Mouse (Mus musculus) kidney, embryonic 16.5 days (tissue): ENCODE data around the gene Gng3. TPM values are rescaled to one million over a fixed set of nuclear protein-coding genes. Genes with fewer than 3 reads are reported as not detected.

ENCODE experiments used
- ATAC-seq: fragments of 200-750 bp; cut with Nextera tagmentation; 2 replicates; pipeline ENCODE4 v1.8.0; 2017; ENCODE audit warnings: moderate TSS enrichment; ENCODE audit not compliant: low FRiP score, low TSS enrichment
- H3K27ac ChIP-seq: fragments of 300-500 bp; sonication (generic); 2 replicates; pipeline ENCODE4 v1.5.1; 2014; ENCODE audit warnings: low read length
- H3K27me3 ChIP-seq: fragments of 300-500 bp; sonication (generic); 2 replicates; pipeline ENCODE4 v1.6.1; 2014; ENCODE audit warnings: low read length, control low read depth, mixed read lengths; ENCODE audit not compliant: insufficient read depth
- H3K36me3 ChIP-seq: fragments of 300-500 bp; sonication (generic); 2 replicates; pipeline ENCODE4 v1.6.1; 2014; ENCODE audit warnings: low read length, control low read depth, mixed read lengths; ENCODE audit not compliant: insufficient read depth
- H3K4me1 ChIP-seq: fragments of 300-500 bp; sonication (generic); 2 replicates; pipeline ENCODE4 v1.6.1; 2014; ENCODE audit warnings: low read length, control low read depth, mixed read lengths; ENCODE audit not compliant: insufficient read depth
- H3K4me2 ChIP-seq: fragments of 300-500 bp; sonication (generic); replicated peaks from 2 replicates; pipeline ENCODE4 v1.6.1; 2014; ENCODE audit warnings: low read depth, low read length
- H3K4me3 ChIP-seq: fragments of 300-500 bp; sonication (generic); 2 replicates; pipeline ENCODE4 v1.5.1; 2014; ENCODE audit warnings: mild to moderate bottlenecking, low read length
- H3K9ac ChIP-seq: fragments of 300-500 bp; sonication (generic); replicated peaks from 2 replicates; pipeline ENCODE4 v1.6.1; 2014; ENCODE audit warnings: low read length
- H3K9me3 ChIP-seq: fragments of 300-500 bp; sonication (generic); 2 replicates; pipeline ENCODE4 v1.6.1; 2016; ENCODE audit warnings: low read length, control low read depth
- WGBS: fragments of 180-500 bp; shearing (Covaris S2); extraction: QIAGEN DNeasy Blood & Tissue Kit; methylation state at CpG from one replicate; pipeline ENCODE4 v1.1.7; 2014; 5-methylcytosine and 5-hydroxymethylcytosine counted together
- polyA plus RNA-seq: library from polyadenylated mRNA; unstranded; fragments of >200 nt; fragmentation: Nextera tagmentation; extraction: Ambion mirVana; gene quantifications from 2 replicates; pipeline ENCODE4 v1.2.1, GENCODE M21; 2015

Gng3 gene
- 3.2 and 5.4 TPM in 2 replicates for polyA plus RNA-seq

- no peak for ATAC-seq
- Histone ChIP-seq H3K4me2 (peak within 1 kb of the TSS; percentile 90), H3K36me3 (peaks cover 22% of the 10 kb centered on the region), H3K9ac (peak within 1 kb of the TSS; percentile 87), H3K27me3 (no peaks in the 10 kb centered on the region), H3K4me3 (peak within 1 kb of the TSS; percentile 55), H3K27ac (peak within 1 kb of the TSS; percentile 99), H3K4me1 (peaks cover 32% of the 10 kb centered on the region), H3K9me3 (no peaks in the 10 kb centered on the region)
- 54% methylated on average over 11 of the region's 11 CpGs for WGBS
These were observed at the start of gene Gng3 for GRCm38 (mm10) chr19:8839103-8839907. Gene Gng3 (minus strand): TSS chr19:8839194.

GRCm38 (mm10) chr19:8887585-8888463 is 48.8 kb upstream of the Gng3 start:
- WGBS = 15% methylated on average over 19 of the region's 19 CpGs
- Histone ChIP-seq H3K36me3 (peaks cover 13% of the 10 kb centered on the region; the same call in 1 of the 2 replicates), H3K4me2 (peak overlapping the region; percentile 88), H3K27me3 (no peaks in the 10 kb centered on the region), H3K4me3 (peak overlapping the region; percentile 81), H3K9ac (peak overlapping the region; percentile 92), H3K27ac (peak overlapping the region; percentile 86), H3K4me1 (peaks cover 17% of the 10 kb centered on the region), H3K9me3 (no peaks in the 10 kb centered on the region)
- ATAC-seq = no peak

- Histone ChIP-seq H3K4me3 (peak overlapping the region; percentile 81; the same call in 1 of the 2 replicates), H3K27ac (peak overlapping the region; percentile 86), H3K36me3 (peaks cover 13% of the 10 kb centered on the region; the same call in 1 of the 2 replicates), H3K4me1 (peaks cover 17% of the 10 kb centered on the region), H3K4me2 (peak overlapping the region; percentile 88), H3K27me3 (no peaks in the 10 kb centered on the region), H3K9ac (peak overlapping the region; percentile 92), H3K9me3 (no peaks in the 10 kb centered on the region)
- no peak for ATAC-seq
- WGBS = 54% methylated on average over 1 of the region's 1 CpGs
These were observed 48.1 kb upstream of the Gng3 start for GRCm38 (mm10) chr19:8886916-8887584.

- WGBS = 87% methylated on average over 3 of the region's 3 CpGs
- Histone ChIP-seq H3K9ac (no peak within 1 kb of the TSS), H3K27me3 (no peaks in the 10 kb centered on the region), H3K27ac (no peak within 1 kb of the TSS), H3K36me3 (no peaks in the 10 kb centered on the region), H3K9me3 (no peaks in the 10 kb centered on the region), H3K4me2 (no peak within 1 kb of the TSS), H3K4me1 (peaks cover 18% of the 10 kb centered on the region), H3K4me3 (no peak within 1 kb of the TSS)
- ATAC-seq = no peak
These were observed 44.6 kb upstream of the Gng3 start, which contains the start of the genes Lbhd1 and Gm49403 for GRCm38 (mm10) chr19:8883616-8884015. Gene Lbhd1 (plus strand): TSS chr19:8883732. Gene Gm49403 (plus strand): TSS chr19:8883930.

- H3K9me3 ChIP-seq = no peaks in the 10 kb centered on the region
- peak overlapping the region; percentile 92 for H3K9ac ChIP-seq
- H3K4me2 ChIP-seq = peak overlapping the region; percentile 83
- WGBS = 19% methylated on average over 3 of the region's 3 CpGs
- 0 out of 2 replicates have a peak, but pooled peaks have one; percentile 19 for ATAC-seq
- no peak overlapping the region for H3K27ac ChIP-seq
- peak overlapping the region; percentile 92 for H3K4me3 ChIP-seq
- peaks cover 18% of the 10 kb centered on the region for H3K36me3 ChIP-seq
- H3K4me1 ChIP-seq = peaks cover 10% of the 10 kb centered on the region
- no peaks in the 10 kb centered on the region for H3K27me3 ChIP-seq
These were observed 42.0 kb upstream of the Gng3 start for GRCm38 (mm10) chr19:8881034-8881392.

GRCm38 (mm10) chr19:8880311-8881033 is 41.5 kb upstream of the Gng3 start, which contains the start of gene Uqcc3:
Gene Uqcc3 (minus strand): TSS chr19:8880923.
- peak; percentile 98 for ATAC-seq
- under 1% methylated on average over 42 of the region's 42 CpGs for WGBS
- H3K9me3 ChIP-seq = no peaks in the 10 kb centered on the region

GRCm38 (mm10) chr19:8875031-8875430 is 36.0 kb upstream of the Gng3 start:
- Histone ChIP-seq H3K4me1 (peaks cover 17% of the 10 kb centered on the region), H3K27me3 (no peaks in the 10 kb centered on the region), H3K27ac (no peak overlapping the region), H3K9ac (no peak overlapping the region), H3K9me3 (no peaks in the 10 kb centered on the region), H3K4me2 (no peak overlapping the region), H3K36me3 (peaks cover 45% of the 10 kb centered on the region), H3K4me3 (no peak overlapping the region)
- 93% methylated on average over 7 of the region's 7 CpGs for WGBS
- ATAC-seq = no peak

More at GRCm38 (mm10) chr19:8880311-8881033, 41.5 kb upstream of the Gng3 start, which contains the start of gene Uqcc3:
- Histone ChIP-seq H3K27me3 (no peaks in the 10 kb centered on the region), H3K4me3 (peak within 1 kb of the TSS; percentile 92), H3K36me3 (peaks cover 23% of the 10 kb centered on the region), H3K27ac (peak within 1 kb of the TSS; percentile 87), H3K4me2 (peak within 1 kb of the TSS; percentile 83), H3K4me1 (peaks cover 10% of the 10 kb centered on the region), H3K9ac (peak within 1 kb of the TSS; percentile 92)

GRCm38 (mm10) chr19:8872266-8872840 is 33.4 kb upstream of the Gng3 start:
- WGBS = 64% methylated on average over 10 of the region's 10 CpGs
- peak overlapping the region; percentile 99 for H3K9ac ChIP-seq
- H3K27ac ChIP-seq = peak overlapping the region; percentile 89
- H3K36me3 ChIP-seq = peaks cover 35% of the 10 kb centered on the region
- H3K4me3 ChIP-seq = peak overlapping the region; percentile 99
- no peak for ATAC-seq
- peaks cover 10% of the 10 kb centered on the region for H3K4me1 ChIP-seq
- no peaks in the 10 kb centered on the region for H3K9me3 ChIP-seq
- H3K27me3 ChIP-seq = no peaks in the 10 kb centered on the region
- H3K4me2 ChIP-seq = peak overlapping the region; percentile 90
